Mouse (Mus musculus) G1E (cell line): ENCODE data around the gene Ehbp1.

Source experiments
- CTCF ChIP-seq: IDR thresholded peaks from 2 replicates; pipeline ENCODE4 v1.5.1; 2012; ENCODE audit warnings: low read depth, low read length, inconsistent platforms, mixed read lengths
- GATA1 ChIP-seq: IDR thresholded peaks from 2 replicates; pipeline ENCODE4 v1.6.1; 2012; ENCODE audit warnings: borderline replicate concordance, low read length, inconsistent platforms, mixed read lengths
- GATA2 ChIP-seq: IDR thresholded peaks from 2 replicates; pipeline ENCODE4 v1.6.1; 2012; ENCODE audit warnings: low read depth, low read length, inconsistent platforms, borderline replicate concordance
- POLR2AphosphoS5 ChIP-seq: IDR thresholded peaks from 2 replicates; pipeline ENCODE4 v1.6.1; 2012; ENCODE audit warnings: low read depth, low read length, inconsistent platforms; ENCODE audit not compliant: insufficient replicate concordance
- TAL1 ChIP-seq: conservative IDR thresholded peaks from 2 replicates; pipeline ENCODE4 v1.6.1; 2012; ENCODE audit warnings: low read depth, low read length, inconsistent platforms, mixed read lengths

- TF ChIP-seq CTCF (no peak), POLR2AphosphoS5 (no peak), GATA1 (no peak), TAL1 (no peak), GATA2 (no peak)
Observed at GRCm38 (mm10) chr11:22055908-22056307, 286.2 kb downstream of the Ehbp1 start.
